Comparison of ENCODE assay signal across 17 mouse cellular contexts in the genomic region with DNA sequence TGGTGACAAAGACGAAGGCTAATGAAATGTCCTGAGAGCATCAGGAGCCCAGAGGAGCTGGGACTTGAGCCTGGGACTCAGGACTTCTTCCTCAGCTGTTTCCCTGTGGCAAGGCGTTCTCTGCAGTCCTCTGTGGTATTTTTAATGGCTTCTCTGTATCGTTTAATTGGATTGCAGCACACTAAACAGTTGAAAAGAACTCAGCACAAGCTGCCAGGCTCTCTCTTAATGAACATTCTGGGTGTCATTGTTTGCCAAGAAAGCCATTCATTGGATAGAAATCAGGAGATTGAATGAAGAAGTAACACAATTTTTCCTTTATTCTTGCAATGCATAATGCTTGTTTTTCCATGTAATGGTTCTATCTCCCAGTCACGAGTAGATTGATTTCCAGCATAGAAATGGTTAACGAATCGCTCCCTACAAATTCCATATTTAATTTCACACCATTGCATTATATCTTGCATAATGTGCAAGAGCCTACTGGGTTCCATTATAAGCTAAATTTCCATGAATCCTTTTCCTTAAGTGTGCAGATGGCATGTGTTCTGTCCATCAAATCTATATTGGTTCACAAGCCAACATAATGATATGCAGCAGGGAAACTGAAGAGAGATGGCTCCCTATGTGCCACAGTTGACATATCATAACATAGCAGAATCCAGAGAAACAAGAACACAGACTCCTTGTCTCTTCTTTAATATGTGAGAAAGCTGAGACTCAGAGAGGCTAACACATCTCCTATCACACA.
DNase-seq lines count a peak whose midpoint lies in the region; ATAC-seq lines count a peak whose summit lies in the region.
"Had no signal": no experiment of that assay in that cellular context is flagged by ENCODE, and none has a peak within 500 bp of the region (broad histone marks: within the 10 kb centered on the region; RNA-seq: fewer than 3 reads in every experiment).

No protein-coding gene starts in this region.

- no peaks in the 10 kb centered on the region for H3K36me3 ChIP-seq in midbrain, embryonic 12.5 days
- no peaks in the 10 kb centered on the region for H3K36me3 ChIP-seq in midbrain, embryonic 11.5 days (ENCODE audit: control insufficient read depth, insufficient read depth, low read length)
- no peaks in the 10 kb centered on the region for H3K36me3 ChIP-seq in forebrain, embryonic 13.5 days (ENCODE audit: poor library complexity, severe bottlenecking)
- no peaks in the 10 kb centered on the region for H3K36me3 ChIP-seq in hindbrain, embryonic 14.5 days (replicated peaks; ENCODE audit: control insufficient read depth, insufficient read depth)
- H3K36me3 ChIP-seq: embryonic facial prominence, embryonic 13.5 days; heart, embryonic 10.5 days had no signal

- ATAC-seq in midbrain, embryonic 12.5 days (ENCODE audit: low FRiP score, low read depth) = no peak
- ATAC-seq in midbrain, embryonic 11.5 days (ENCODE audit: low FRiP score) = no peak
- peak; percentile 90 for ATAC-seq in forebrain, embryonic 13.5 days
- no peak for ATAC-seq in hindbrain, embryonic 14.5 days (ENCODE audit: low FRiP score)
- ATAC-seq: CD4-positive, CD25-positive, alpha-beta regulatory T cell, adult 4 months had no signal

- no peaks in the 10 kb centered on the region for H3K9me3 ChIP-seq in midbrain, embryonic 12.5 days
- H3K9me3 ChIP-seq in midbrain, embryonic 11.5 days (ENCODE audit: control insufficient read depth, low read length) = no peaks in the 10 kb centered on the region
- H3K9me3 ChIP-seq in forebrain, embryonic 13.5 days (replicated peaks) = no peaks in the 10 kb centered on the region
- no peaks in the 10 kb centered on the region for H3K9me3 ChIP-seq in hindbrain, embryonic 14.5 days (ENCODE audit: control insufficient read depth, low read length)
- H3K9me3 ChIP-seq: embryonic facial prominence, embryonic 13.5 days; heart, embryonic 10.5 days had no signal

- H3K4me3 ChIP-seq in midbrain, embryonic 12.5 days = no peak overlapping the region
- no peak overlapping the region for H3K4me3 ChIP-seq in midbrain, embryonic 11.5 days (ENCODE audit: low read depth, low read length)
- no peak overlapping the region for H3K4me3 ChIP-seq in forebrain, embryonic 13.5 days
- no peak overlapping the region for H3K4me3 ChIP-seq in hindbrain, embryonic 14.5 days (replicated peaks; ENCODE audit: low read length)
- H3K4me3 ChIP-seq: embryonic facial prominence, embryonic 13.5 days; heart, embryonic 10.5 days had no signal

- H3K27ac ChIP-seq in midbrain, embryonic 12.5 days (replicated peaks) = 0 out of 2 replicates have a peak overlapping the region, but pooled peaks have one; percentile 39
- no peak overlapping the region for H3K27ac ChIP-seq in midbrain, embryonic 11.5 days (ENCODE audit: low read depth, low read length)
- peak overlapping the region; percentile 80 for H3K27ac ChIP-seq in forebrain, embryonic 13.5 days
- H3K27ac ChIP-seq in hindbrain, embryonic 14.5 days = peak overlapping the region; percentile 59; the same call in 1 of the 2 replicates
- H3K27ac ChIP-seq: embryonic facial prominence, embryonic 13.5 days; heart, embryonic 10.5 days had no signal

- intact Hi-C loops in heart, postnatal 25 days (cut with DNase I) = no loop called here

- no peak overlapping the region for H3K4me2 ChIP-seq in midbrain, embryonic 12.5 days (replicated peaks)
- no peak overlapping the region for H3K4me2 ChIP-seq in midbrain, embryonic 11.5 days
- H3K4me2 ChIP-seq in forebrain, embryonic 13.5 days = no peak overlapping the region
- H3K4me2 ChIP-seq in hindbrain, embryonic 14.5 days (replicated peaks) = no peak overlapping the region
- H3K4me2 ChIP-seq: embryonic facial prominence, embryonic 13.5 days had no signal

- H3K27me3 ChIP-seq in midbrain, embryonic 12.5 days = no peaks in the 10 kb centered on the region
- H3K27me3 ChIP-seq in midbrain, embryonic 11.5 days (ENCODE audit: control insufficient read depth, insufficient read depth, low read length) = no peaks in the 10 kb centered on the region
- no peaks in the 10 kb centered on the region for H3K27me3 ChIP-seq in forebrain, embryonic 13.5 days
- H3K27me3 ChIP-seq in hindbrain, embryonic 14.5 days (ENCODE audit: control insufficient read depth, insufficient read depth, low read length) = no peaks in the 10 kb centered on the region
- H3K27me3 ChIP-seq: embryonic facial prominence, embryonic 13.5 days had no signal

- no peak for DNase-seq in midbrain, embryonic 11.5 days (ENCODE audit: low spot score, missing footprints)
- peak; percentile 28 for DNase-seq in hindbrain, embryonic 14.5 days (ENCODE audit: low spot score)
- no peak for DNase-seq in heart, postnatal 25 days (ENCODE audit: low spot score)
- no peak for DNase-seq in cerebellum, adult 18-20 months
- no peak for DNase-seq in embryo, embryonic 11 days
- DNase-seq: adrenal gland, postnatal 14 days; gastrocnemius, postnatal 14 days; heart, postnatal 14 days; kidney, adult 11 months; kidney, postnatal 10 days; lung, postnatal 14 days; right cerebral cortex, postnatal 4 days had no signal

- 78% methylated on average over 6 of the region's 6 CpGs for WGBS in midbrain, embryonic 12.5 days
- WGBS in midbrain, embryonic 11.5 days = 85% methylated on average over 6 of the region's 6 CpGs
- 31% methylated on average over 6 of the region's 6 CpGs for WGBS in forebrain, embryonic 13.5 days
- 58% methylated on average over 6 of the region's 6 CpGs for WGBS in hindbrain, embryonic 14.5 days

- H3K9ac ChIP-seq in midbrain, embryonic 12.5 days (replicated peaks) = no peak overlapping the region
- no peak overlapping the region for H3K9ac ChIP-seq in midbrain, embryonic 11.5 days (ENCODE audit: low read length)
- H3K9ac ChIP-seq in forebrain, embryonic 13.5 days = no peak overlapping the region
- no peak overlapping the region for H3K9ac ChIP-seq in hindbrain, embryonic 14.5 days
- H3K9ac ChIP-seq: embryonic facial prominence, embryonic 13.5 days had no signal

- H3K4me1 ChIP-seq in midbrain, embryonic 12.5 days = peaks cover 9% of the 10 kb centered on the region; the same call in 1 of the 2 replicates
- no peaks in the 10 kb centered on the region for H3K4me1 ChIP-seq in midbrain, embryonic 11.5 days (ENCODE audit: control insufficient read depth, insufficient read depth, low read length)
- peaks cover 11% of the 10 kb centered on the region for H3K4me1 ChIP-seq in forebrain, embryonic 13.5 days
- H3K4me1 ChIP-seq in hindbrain, embryonic 14.5 days (replicated peaks; ENCODE audit: control insufficient read depth, insufficient read depth, low read length) = no peaks in the 10 kb centered on the region
- H3K4me1 ChIP-seq: embryonic facial prominence, embryonic 13.5 days; heart, embryonic 10.5 days had no signal
